Mouse (Mus musculus) heart, adult 2 months (tissue): ENCODE measurements around the gene Idnk.

Source experiments
- CTCF ChIP-seq: fragments of 200-600 bp; IDR thresholded peaks from 2 replicates; pipeline ENCODE4 v1.8.1; 2022; ENCODE audit warnings: antibody characterized with exemption, mild to moderate bottlenecking, moderate library complexity
- EP300 ChIP-seq: fragments of 200-500 bp; IDR thresholded peaks from 2 replicates; pipeline ENCODE4 v1.6.1; 2011; ENCODE audit warnings: low read depth, low read length, control low read depth; ENCODE audit not compliant: insufficient read depth
- POLR2A ChIP-seq: fragments of 200-500 bp; IDR thresholded peaks from 2 replicates; pipeline ENCODE4 v1.6.1; 2011; ENCODE audit warnings: mild to moderate bottlenecking, low read depth, low read length, control low read depth; ENCODE audit not compliant: insufficient read depth

- TF ChIP-seq EP300 (no peak), CTCF (no peak), POLR2A (no peak)
Measured at GRCm38 (mm10) chr13:58191516-58191915, 34.1 kb downstream of the Idnk start.
